Mouse (Mus musculus) embryonic facial prominence, embryonic 10.5 days (tissue): ENCODE data around the gene Atp9a. TPM values are rescaled to one million over a fixed set of nuclear protein-coding genes. Genes with fewer than 3 reads are reported as not detected.

Experiments
- DNase-seq: peaks from one replicate; pipeline ENCODE4 v3.0.0-alpha.2; 2017; ENCODE audit warnings: low spot score
- H3K27ac ChIP-seq: fragments of 300-500 bp; sonication (generic); replicated peaks from 2 replicates; pipeline ENCODE4 v1.5.1; 2016; ENCODE audit warnings: mild to moderate bottlenecking
- H3K27me3 ChIP-seq: fragments of 300-500 bp; sonication (generic); replicated peaks from 2 replicates; pipeline ENCODE4 v1.6.1; 2016; ENCODE audit warnings: low read depth, mild to moderate bottlenecking; ENCODE audit not compliant: poor library complexity, severe bottlenecking
- H3K36me3 ChIP-seq: fragments of 300-500 bp; sonication (generic); replicated peaks from 2 replicates; pipeline ENCODE4 v1.6.1; 2016; ENCODE audit warnings: mild to moderate bottlenecking, moderate library complexity
- H3K4me1 ChIP-seq: fragments of 300-500 bp; sonication (generic); 2 replicates; pipeline ENCODE4 v1.6.1; 2016
- H3K4me3 ChIP-seq: fragments of 300-500 bp; sonication (generic); 2 replicates; pipeline ENCODE4 v1.5.1; 2016; ENCODE audit warnings: mild to moderate bottlenecking, moderate library complexity
- H3K9me3 ChIP-seq: fragments of 300-500 bp; sonication (generic); 2 replicates; pipeline ENCODE4 v1.6.1; 2016; ENCODE audit warnings: mild to moderate bottlenecking
- WGBS: fragments of 180-500 bp; shearing (Covaris S2); methylation state at CpG from one replicate; pipeline ENCODE4 v1.1.7; 2016; 5-methylcytosine and 5-hydroxymethylcytosine counted together
- polyA plus RNA-seq: library from polyadenylated mRNA; unstranded; fragments of >200 nt; fragmentation: Nextera tagmentation; extraction: Ambion mirVana; gene quantifications from 2 replicates; pipeline ENCODE4 v1.2.1, GENCODE M21; 2016

Gene Atp9a
- polyA plus RNA-seq, result 9.3 and 9.4 TPM in 2 replicates

- peak within 1 kb of the TSS; percentile 90 for H3K27ac ChIP-seq
- no peaks in the 10 kb centered on the region for H3K27me3 ChIP-seq
- DNase-seq, result peak; percentile 70
- 0 out of 2 replicates have a peak, but pooled peaks cover 4% of the 10 kb centered on the region for H3K9me3 ChIP-seq
- H3K4me3 ChIP-seq, result peak within 1 kb of the TSS; percentile 89
- peaks cover 20% of the 10 kb centered on the region for H3K4me1 ChIP-seq
- peaks cover 6% of the 10 kb centered on the region for H3K36me3 ChIP-seq
- 9% methylated on average over 33 of the region's 33 CpGs for WGBS
Observed at GRCm38 (mm10) chr2:168742059-168742627, at the start of gene Atp9a. Atp9a (minus strand) TSS chr2:168742409.

- H3K36me3 ChIP-seq, result no peaks in the 10 kb centered on the region
- H3K9me3 ChIP-seq, result no peaks in the 10 kb centered on the region
- H3K27ac ChIP-seq, result peak overlapping the region; percentile 81
- peak; percentile 50 for DNase-seq
- WGBS, result 39% methylated on average over 4 of the region's 4 CpGs
- H3K27me3 ChIP-seq, result no peaks in the 10 kb centered on the region
- H3K4me3 ChIP-seq, result no peak overlapping the region
- H3K4me1 ChIP-seq, result peaks cover 10% of the 10 kb centered on the region
Observed at GRCm38 (mm10) chr2:168791115-168791802, 49.0 kb upstream of the Atp9a start.

- H3K9me3 ChIP-seq, result no peaks in the 10 kb centered on the region
- 90% methylated on average over 9 of the region's 9 CpGs for WGBS
- DNase-seq, result no peak
- no peaks in the 10 kb centered on the region for H3K36me3 ChIP-seq
- peaks cover 12% of the 10 kb centered on the region for H3K4me1 ChIP-seq
- no peak overlapping the region for H3K4me3 ChIP-seq
- peaks cover 18% of the 10 kb centered on the region for H3K27me3 ChIP-seq
- no peak overlapping the region for H3K27ac ChIP-seq
Observed at GRCm38 (mm10) chr2:168786174-168786573, 44.0 kb upstream of the Atp9a start.

- Histone ChIP-seq H3K9me3 (no peaks in the 10 kb centered on the region), H3K27me3 (peaks cover 23% of the 10 kb centered on the region), H3K4me3 (0 out of 2 replicates have a peak overlapping the region, but pooled peaks have one; percentile 17), H3K27ac (no peak overlapping the region), H3K36me3 (no peaks in the 10 kb centered on the region), H3K4me1 (peaks cover 26% of the 10 kb centered on the region)
- 27% methylated on average over 9 of the region's 9 CpGs for WGBS
- DNase-seq, result no peak
Observed at GRCm38 (mm10) chr2:168780596-168780995, 38.4 kb upstream of the Atp9a start.

GRCm38 (mm10) chr2:168780024-168780423 lies 37.8 kb upstream of the Atp9a start:
- DNase-seq, result peak; percentile 39
- Histone ChIP-seq H3K36me3 (no peaks in the 10 kb centered on the region), H3K9me3 (no peaks in the 10 kb centered on the region), H3K27ac (no peak overlapping the region; the same call in 1 of the 2 replicates), H3K27me3 (peaks cover 23% of the 10 kb centered on the region), H3K4me1 (peaks cover 26% of the 10 kb centered on the region), H3K4me3 (peak overlapping the region; percentile 17; the same call in 1 of the 2 replicates)
- WGBS, result 10% methylated on average over 9 of the region's 9 CpGs

DNA sequence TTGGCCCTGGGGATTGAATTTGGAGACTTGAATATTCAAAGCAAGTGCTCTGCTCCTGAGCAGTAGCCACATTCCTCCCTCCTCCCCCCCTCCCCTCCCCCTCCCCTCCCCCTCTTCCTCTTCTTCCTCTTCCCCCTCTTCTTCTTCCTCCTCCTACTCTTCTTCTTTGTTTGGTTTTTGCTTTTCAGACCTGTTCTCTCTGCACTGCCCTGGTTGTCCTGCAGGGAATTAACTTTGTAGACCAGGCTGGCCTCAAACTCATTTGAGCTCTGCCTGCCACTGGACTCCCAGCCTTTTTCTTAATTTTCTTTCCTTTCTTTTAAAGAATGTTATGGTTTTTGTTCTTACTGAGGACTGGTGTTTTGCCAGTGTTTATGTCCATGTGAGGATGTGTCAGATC lies 35.3 kb upstream of the Atp9a start:
- no peaks in the 10 kb centered on the region for H3K36me3 ChIP-seq
- no peaks in the 10 kb centered on the region for H3K9me3 ChIP-seq
- no peak overlapping the region for H3K4me3 ChIP-seq
- H3K4me1 ChIP-seq, result peaks cover 21% of the 10 kb centered on the region
- DNase-seq, result no peak
- peaks cover 16% of the 10 kb centered on the region for H3K27me3 ChIP-seq
- 0 out of 2 replicates have a peak overlapping the region, but pooled peaks have one; percentile 51 for H3K27ac ChIP-seq

GRCm38 (mm10) chr2:168776238-168776637 lies 34.0 kb upstream of the Atp9a start:
- peaks cover 5% of the 10 kb centered on the region; the same call in 1 of the 2 replicates for H3K27me3 ChIP-seq
- H3K27ac ChIP-seq, result no peak overlapping the region; the same call in 1 of the 2 replicates
- H3K4me3 ChIP-seq, result no peak overlapping the region
- H3K36me3 ChIP-seq, result no peaks in the 10 kb centered on the region
- no peak for DNase-seq
- 82% methylated on average over 3 of the region's 3 CpGs for WGBS
- peaks cover 21% of the 10 kb centered on the region for H3K4me1 ChIP-seq
- no peaks in the 10 kb centered on the region for H3K9me3 ChIP-seq

DNA sequence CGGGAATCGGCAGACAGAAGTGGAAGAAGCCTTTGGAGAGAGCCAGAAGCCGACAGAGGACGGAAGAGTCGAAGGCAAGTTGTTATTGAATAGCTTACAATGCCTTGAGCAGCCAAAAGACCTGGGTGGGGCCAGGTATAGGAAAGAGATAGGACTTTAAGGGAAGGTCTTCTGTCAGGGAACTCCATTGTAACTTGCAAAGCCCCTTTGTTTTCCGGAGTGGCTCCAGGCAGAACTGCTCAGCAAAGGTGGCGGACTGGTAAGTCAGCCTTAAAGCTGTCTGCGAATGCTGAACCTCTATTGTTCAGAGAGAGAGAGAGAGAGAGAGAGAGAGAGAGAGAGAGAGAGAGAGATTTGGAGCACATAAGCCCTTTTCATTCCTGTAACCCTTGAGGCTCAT lies 27.1 kb upstream of the Atp9a start:
- DNase-seq, result no peak
- Histone ChIP-seq H3K36me3 (no peaks in the 10 kb centered on the region), H3K4me1 (peaks cover 32% of the 10 kb centered on the region), H3K27ac (no peak overlapping the region), H3K9me3 (no peaks in the 10 kb centered on the region), H3K27me3 (peaks cover 29% of the 10 kb centered on the region), H3K4me3 (no peak overlapping the region)
- WGBS, result 29% methylated on average over 8 of the region's 8 CpGs

DNA sequence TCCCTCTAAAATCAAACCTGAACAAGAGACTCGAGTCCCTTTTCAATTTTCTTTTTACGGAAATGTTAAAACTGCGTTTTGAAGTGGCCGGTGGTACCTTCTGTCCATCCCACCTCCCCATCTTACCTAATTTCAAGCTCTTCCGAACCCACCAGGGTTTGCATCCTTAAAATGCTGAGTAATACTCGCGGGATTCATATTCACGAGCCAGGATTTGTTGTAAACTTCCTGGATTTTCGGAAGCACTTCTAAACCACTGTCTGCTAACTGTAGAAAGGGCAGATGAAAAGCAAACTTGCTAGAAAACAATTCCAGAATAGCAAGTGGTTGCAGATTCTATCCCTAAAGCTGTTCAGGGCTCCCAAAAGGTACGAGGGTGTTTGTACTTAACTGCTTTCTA lies 25.4 kb upstream of the Atp9a start, which contains the start of gene Sall4:
TSS of gene Sall4 (minus strand) at position 362 of the 400 bp plus-strand sequence.
- Histone ChIP-seq H3K9me3 (no peaks in the 10 kb centered on the region), H3K27ac (peak within 1 kb of the TSS; percentile 96), H3K4me3 (peak within 1 kb of the TSS; percentile 91), H3K36me3 (no peaks in the 10 kb centered on the region), H3K27me3 (peaks cover 33% of the 10 kb centered on the region), H3K4me1 (peaks cover 49% of the 10 kb centered on the region)
- no peak for DNase-seq
- WGBS, result 8% methylated on average over 10 of the region's 10 CpGs

GRCm38 (mm10) chr2:168766538-168767361 lies 24.5 kb upstream of the Atp9a start:
- peaks cover 33% of the 10 kb centered on the region for H3K27me3 ChIP-seq
- peak overlapping the region; percentile 91 for H3K4me3 ChIP-seq
- H3K27ac ChIP-seq, result peak overlapping the region; percentile 96
- H3K4me1 ChIP-seq, result peaks cover 57% of the 10 kb centered on the region
- H3K9me3 ChIP-seq, result no peaks in the 10 kb centered on the region
- under 1% methylated on average over 52 of the region's 52 CpGs for WGBS
- H3K36me3 ChIP-seq, result no peaks in the 10 kb centered on the region
- peak; percentile 88 for DNase-seq

DNA sequence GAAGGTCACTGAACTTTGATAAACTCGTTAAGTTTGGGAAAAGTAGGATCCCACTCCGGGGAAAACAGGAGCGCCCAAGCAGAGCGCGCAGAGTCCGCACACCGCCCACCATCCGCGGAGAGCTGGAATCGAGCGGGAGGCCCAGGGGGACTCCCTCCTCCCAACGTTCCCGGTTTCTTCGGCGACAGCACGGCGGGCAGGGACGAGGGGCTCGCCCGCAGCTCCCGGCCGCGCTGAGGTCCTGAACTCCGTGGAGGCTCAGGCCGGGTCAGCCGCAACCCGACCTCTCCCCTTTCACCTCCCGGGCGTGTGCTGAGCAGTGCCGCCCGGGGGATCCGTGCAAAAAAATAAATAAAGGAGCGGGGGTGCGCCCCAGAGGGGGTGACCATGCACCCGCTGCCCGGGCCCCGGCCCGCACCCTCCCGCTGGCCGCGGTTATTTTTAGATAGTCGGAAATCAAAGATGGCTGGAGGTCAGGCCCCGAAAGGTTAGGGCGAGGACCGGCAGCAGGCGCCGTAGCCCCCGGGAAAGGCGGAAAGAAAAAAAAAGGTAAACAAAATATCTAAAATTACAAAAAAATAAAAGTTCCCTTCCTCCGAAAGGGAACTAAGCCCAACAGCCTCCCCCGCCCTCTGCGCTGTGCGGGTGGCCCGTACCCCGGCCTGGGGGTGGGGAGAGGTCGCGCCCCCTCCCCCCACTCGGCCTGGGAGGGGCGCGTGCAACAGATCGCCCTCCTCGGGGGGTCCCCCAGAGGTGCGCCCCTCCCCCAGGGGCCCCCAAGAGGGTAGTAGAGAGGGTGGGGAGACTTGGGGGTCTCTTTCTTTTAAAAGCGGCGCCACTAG lies 23.7 kb upstream of the Atp9a start:
- DNase-seq, result peak; percentile 51
- Histone ChIP-seq H3K27me3 (peaks cover 33% of the 10 kb centered on the region), H3K4me1 (peaks cover 58% of the 10 kb centered on the region), H3K36me3 (0 out of 2 replicates have a peak, but pooled peaks cover 3% of the 10 kb centered on the region), H3K27ac (peak overlapping the region; percentile 96), H3K4me3 (peak overlapping the region; percentile 91), H3K9me3 (no peaks in the 10 kb centered on the region)
- under 1% methylated on average over 65 of the region's 65 CpGs for WGBS
